Mouse (Mus musculus) C2C12 (cell line): ENCODE measurements at regions not wholly inside any gene's neighbourhood (a gene's known extent, or its start where the extent isn't known, plus 50 kb on each side); places are given as distances from the start of the nearest gene placed in this dataset.

Source experiments
- CEBPB ChIP-seq: IDR thresholded peaks from one replicate; pipeline ENCODE4 v1.6.1; 2011; ENCODE audit warnings: low read depth, mild to moderate bottlenecking, control low read depth, moderate library complexity
- CTCF ChIP-seq: IDR thresholded peaks from one replicate; pipeline ENCODE4 v1.5.1; 2011; ENCODE audit not compliant: control insufficient read depth, insufficient read depth, insufficient read length
- MYOD1 ChIP-seq: IDR thresholded peaks from one replicate; pipeline ENCODE4 v1.6.1; 2011; ENCODE audit warnings: low read depth; ENCODE audit not compliant: control insufficient read depth, insufficient read length

DNA sequence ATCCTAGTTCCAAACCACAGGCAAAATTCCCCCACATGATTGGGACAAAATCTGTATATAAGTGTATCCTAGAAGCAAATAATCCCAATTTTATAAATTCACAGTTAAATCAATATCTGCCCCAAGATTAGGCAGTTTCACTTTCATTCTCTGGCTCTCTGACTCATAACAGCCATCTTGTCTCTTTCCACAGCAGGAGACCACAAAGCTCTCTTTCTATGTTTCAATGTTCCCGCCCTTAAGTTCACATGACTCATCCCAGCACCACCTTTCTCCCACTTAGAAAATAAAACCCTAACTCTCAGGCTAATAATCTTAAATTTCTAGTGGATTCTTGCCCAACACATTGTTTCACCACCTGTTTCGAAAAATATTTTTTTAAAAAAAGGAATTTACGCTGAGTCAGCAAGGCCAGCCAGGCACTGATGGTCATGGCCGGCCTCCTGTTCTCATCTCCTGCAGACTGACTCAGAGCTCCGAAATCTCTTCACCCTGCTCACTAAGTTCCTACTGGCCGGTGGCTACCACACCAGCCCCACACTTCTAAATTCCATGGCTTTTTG lies 247.5 kb downstream of the Adgb start:
- TF ChIP-seq MYOD1, result no peak
- no peak for TF ChIP-seq CTCF
- peak; percentile 4 for TF ChIP-seq CEBPB
